Mouse (Mus musculus) testis, adult 2 months (tissue): ENCODE data around the gene Tdp1.

ENCODE experiments used
- CTCF ChIP-seq: fragments of 200-500 bp; IDR thresholded peaks from 2 replicates; pipeline ENCODE4 v1.5.1; 2012; ENCODE audit warnings: low read depth, mild to moderate bottlenecking, inconsistent platforms, low read length, moderate library complexity; ENCODE audit not compliant: control insufficient read depth, insufficient read depth, insufficient replicate concordance
- POLR2A ChIP-seq: fragments of 200-500 bp; IDR thresholded peaks from 2 replicates; pipeline ENCODE4 v1.6.1; 2012; ENCODE audit warnings: low read depth, mild to moderate bottlenecking, inconsistent platforms, low read length, moderate library complexity; ENCODE audit not compliant: control insufficient read depth

DNA sequence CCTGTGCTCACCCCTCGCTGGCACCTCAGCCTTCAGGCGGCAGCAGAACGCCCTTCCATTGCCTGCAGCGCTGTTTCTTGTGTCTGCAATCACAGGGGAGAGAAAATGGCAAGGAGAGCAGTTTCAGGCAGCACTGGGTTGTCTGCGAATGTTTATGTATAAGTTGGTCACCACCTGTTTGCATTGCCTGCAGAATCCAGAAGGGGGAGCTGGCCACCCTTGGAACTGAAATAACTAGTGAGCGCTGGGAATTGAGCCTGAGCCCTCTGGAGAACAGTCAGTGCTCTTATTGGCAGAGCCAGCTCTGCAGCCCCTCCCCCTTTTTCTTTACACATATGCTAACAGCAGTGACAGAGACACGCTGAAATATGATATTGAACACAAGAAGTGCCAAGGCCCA lies 88.5 kb downstream of the Tdp1 start:
- TF ChIP-seq POLR2A (no peak), CTCF (peak; percentile 23; the same call in 1 of the 2 replicates)
